Mouse (Mus musculus): ENCODE data around the gene Hoxd3.

DNA sequence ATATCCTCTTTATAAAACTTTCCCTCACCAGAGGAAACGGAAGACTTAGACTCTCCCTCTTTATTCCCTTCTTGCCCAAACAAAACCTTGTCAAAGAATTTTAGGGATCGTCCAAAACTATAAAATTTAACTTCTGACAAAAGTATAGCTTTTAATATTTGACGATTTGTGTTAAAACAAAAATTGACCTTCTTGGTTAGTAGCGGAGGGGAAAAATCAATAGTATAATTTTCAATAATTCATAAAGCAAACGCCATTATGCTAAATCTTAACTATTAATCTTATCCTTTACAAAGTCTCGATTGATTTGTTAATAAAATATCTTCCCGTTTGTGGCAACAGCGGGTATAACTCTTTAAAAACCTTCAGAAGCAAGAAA is 21.4 kb upstream of the Hoxd3 start:
- no peak for TF ChIP-seq CTCF (IDR thresholded peaks at IDR 0.05; ENCODE audit: low read depth)
- no peak for TF ChIP-seq EP300 (optimal IDR thresholded peaks at IDR 0.05)

All from stomach, postnatal 0 days (tissue).